Mouse (Mus musculus) hindbrain, postnatal 0 days (tissue): ENCODE measurements at regions not wholly inside any gene's neighbourhood (a gene's known extent, or its start where the extent isn't known, plus 50 kb on each side); places are given as distances from the start of the nearest gene placed in this dataset.
A peak's percentile ranks its signal among the peaks of the same experiment; 100 is the strongest.

Experiments used
- ATAC-seq: fragments of 200-750 bp; cut with Nextera tagmentation; 2 replicates; pipeline ENCODE4 v1.8.0; 2017; ENCODE audit warnings: mild to moderate bottlenecking, moderate TSS enrichment, moderate library complexity
- DNase-seq: peaks from one replicate; pipeline ENCODE4 v3.0.0-alpha.2; 2015; ENCODE audit warnings: low spot score
- H3K27ac ChIP-seq: fragments of 300-500 bp; sonication (generic); 2 replicates; pipeline ENCODE4 v1.5.1; 2014; ENCODE audit warnings: mild to moderate bottlenecking
- H3K27me3 ChIP-seq: fragments of 300-500 bp; sonication (generic); 2 replicates; pipeline ENCODE4 v1.6.1; 2014; ENCODE audit warnings: low read length, mixed read lengths; ENCODE audit not compliant: insufficient read depth
- H3K36me3 ChIP-seq: fragments of 300-500 bp; sonication (generic); 2 replicates; pipeline ENCODE4 v1.6.1; 2014; ENCODE audit warnings: low read length, mixed read lengths; ENCODE audit not compliant: insufficient read depth
- H3K4me1 ChIP-seq: fragments of 300-500 bp; sonication (generic); 2 replicates; pipeline ENCODE4 v1.6.1; 2014; ENCODE audit warnings: antibody characterized with exemption, low read length, mixed read lengths; ENCODE audit not compliant: insufficient read depth
- H3K4me2 ChIP-seq: fragments of 300-500 bp; sonication (generic); 2 replicates; pipeline ENCODE4 v1.6.1; 2014; ENCODE audit warnings: low read depth, mild to moderate bottlenecking, low read length, moderate library complexity, mixed read lengths
- H3K4me3 ChIP-seq: fragments of 300-500 bp; sonication (generic); 2 replicates; pipeline ENCODE4 v1.5.1; 2014; ENCODE audit warnings: low read length
- H3K9ac ChIP-seq: fragments of 300-500 bp; sonication (generic); replicated peaks from 2 replicates; pipeline ENCODE4 v1.6.1; 2014; ENCODE audit warnings: mild to moderate bottlenecking, low read length, moderate library complexity, mixed read lengths
- H3K9me3 ChIP-seq: fragments of 300-500 bp; sonication (generic); 2 replicates; pipeline ENCODE4 v1.6.1; 2016; ENCODE audit warnings: low read length, mixed read lengths
- CTCF ChIP-seq: IDR thresholded peaks from 2 replicates; pipeline ENCODE4 v1.5.1; 2016; ENCODE audit warnings: antibody characterized with exemption, control low read depth, low read depth
- WGBS: fragments of 180-500 bp; shearing (Covaris S2); extraction: QIAGEN DNeasy Blood & Tissue Kit; methylation state at CpG from one replicate; pipeline ENCODE4 v1.1.7; 2014; 5-methylcytosine and 5-hydroxymethylcytosine counted together

DNA sequence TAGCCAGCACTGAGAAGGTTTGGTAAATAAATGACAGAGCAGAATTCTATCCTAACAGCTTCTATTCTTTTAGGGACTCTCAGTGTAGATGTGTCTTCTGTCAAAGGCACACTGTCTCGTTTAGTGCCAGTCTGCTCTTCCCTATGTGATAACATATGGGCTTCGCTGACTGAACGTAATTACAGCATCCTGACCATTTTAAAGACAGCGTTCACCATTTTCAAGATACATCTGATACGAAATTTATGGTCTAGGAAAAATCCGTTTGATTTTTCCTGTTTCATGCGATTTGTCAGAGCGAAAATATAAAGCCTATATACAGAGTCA, 103.4 kb upstream of the Cdh6 start:
- TF ChIP-seq CTCF: no peak
- Histone ChIP-seq H3K36me3 (no peaks in the 10 kb centered on the region), H3K9ac (no peak overlapping the region), H3K4me3 (no peak overlapping the region), H3K4me2 (no peak overlapping the region), H3K27me3 (no peaks in the 10 kb centered on the region), H3K4me1 (no peaks in the 10 kb centered on the region), H3K27ac (no peak overlapping the region), H3K9me3 (no peaks in the 10 kb centered on the region)
- no peak for DNase-seq
- 73% methylated on average over 8 of the region's 8 CpGs for WGBS
- no peak for ATAC-seq

- Histone ChIP-seq H3K4me2 (no peak overlapping the region), H3K9ac (no peak overlapping the region), H3K27ac (no peak overlapping the region), H3K4me1 (no peaks in the 10 kb centered on the region), H3K4me3 (no peak overlapping the region), H3K27me3 (no peaks in the 10 kb centered on the region), H3K9me3 (no peaks in the 10 kb centered on the region), H3K36me3 (no peaks in the 10 kb centered on the region)
- 49% methylated on average over 5 of the region's 5 CpGs for WGBS
- ATAC-seq (no peak), DNase-seq (no peak)
- no peak for TF ChIP-seq CTCF
Observed at GRCm38 (mm10) chr15:13276225-13276908, 102.9 kb upstream of the Cdh6 start.

DNA sequence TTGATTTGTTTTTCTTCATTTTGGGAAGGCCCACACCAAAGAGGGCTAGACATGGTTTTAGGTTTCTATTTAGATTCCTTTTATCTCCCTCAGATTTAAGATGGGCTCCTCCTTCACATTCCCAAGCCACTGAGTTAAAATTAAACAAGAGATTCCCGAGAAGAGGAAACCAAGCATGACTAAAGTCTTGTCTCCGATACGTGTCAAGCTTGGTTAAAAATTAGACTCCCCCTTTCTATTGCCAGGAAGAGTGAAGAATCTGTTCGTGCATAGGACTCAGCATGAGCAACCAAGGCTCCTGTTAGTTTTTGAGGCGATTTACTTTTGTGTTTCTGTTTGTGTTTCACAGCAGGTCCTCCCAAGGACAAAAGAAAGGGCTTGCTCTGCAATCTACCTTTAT, 101.9 kb upstream of the Cdh6 start:
- Histone ChIP-seq H3K9me3 (no peaks in the 10 kb centered on the region), H3K4me2 (no peak overlapping the region), H3K4me1 (no peaks in the 10 kb centered on the region), H3K9ac (no peak overlapping the region), H3K4me3 (no peak overlapping the region), H3K27ac (no peak overlapping the region), H3K36me3 (no peaks in the 10 kb centered on the region), H3K27me3 (no peaks in the 10 kb centered on the region)
- DNase-seq (no peak), ATAC-seq (no peak)
- no peak for TF ChIP-seq CTCF
- WGBS: 22% methylated on average over 5 of the region's 5 CpGs

DNA sequence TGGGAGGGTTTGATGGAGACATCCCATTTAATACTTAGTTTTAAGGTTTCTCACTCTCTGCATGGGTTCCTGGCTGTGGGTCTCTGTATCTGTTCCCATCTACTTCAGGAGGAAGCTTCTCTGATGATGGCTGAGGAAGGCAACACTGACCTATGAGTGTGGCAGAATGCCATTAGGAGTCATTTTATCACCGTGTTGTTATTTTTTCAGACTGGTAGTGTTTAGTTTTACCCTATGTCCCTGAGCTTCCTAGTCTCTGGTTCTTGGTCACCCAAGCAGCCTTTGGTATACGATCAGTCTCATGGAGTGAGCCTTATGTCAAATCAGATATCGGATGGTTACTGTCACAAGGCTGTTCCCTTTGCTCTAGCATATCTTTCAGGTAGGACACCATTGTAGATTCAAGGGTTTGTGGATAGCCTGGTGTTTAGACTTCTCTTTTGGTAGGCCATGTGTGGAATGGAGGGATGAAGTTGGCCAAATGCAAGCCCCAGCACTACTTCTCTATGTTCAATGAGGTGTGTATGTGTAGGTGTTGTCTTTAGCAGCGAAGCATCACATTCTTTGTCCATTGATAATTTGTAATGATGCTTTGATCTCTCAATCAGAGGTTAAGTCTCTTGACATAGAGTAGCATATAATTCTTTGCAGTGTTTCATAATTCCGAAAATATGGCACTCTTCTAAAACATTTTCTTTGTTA, 101.0 kb upstream of the Cdh6 start:
- DNase-seq: no peak
- H3K4me3 ChIP-seq: no peak overlapping the region
- ATAC-seq: no peak
- no peaks in the 10 kb centered on the region for H3K4me1 ChIP-seq
- H3K27ac ChIP-seq: no peak overlapping the region
- no peaks in the 10 kb centered on the region for H3K36me3 ChIP-seq
- H3K4me2 ChIP-seq: no peak overlapping the region
- no peaks in the 10 kb centered on the region for H3K9me3 ChIP-seq
- H3K9ac ChIP-seq: no peak overlapping the region
- TF ChIP-seq CTCF: no peak
- no peaks in the 10 kb centered on the region for H3K27me3 ChIP-seq
- WGBS: 88% methylated on average over 5 of the region's 5 CpGs

DNA sequence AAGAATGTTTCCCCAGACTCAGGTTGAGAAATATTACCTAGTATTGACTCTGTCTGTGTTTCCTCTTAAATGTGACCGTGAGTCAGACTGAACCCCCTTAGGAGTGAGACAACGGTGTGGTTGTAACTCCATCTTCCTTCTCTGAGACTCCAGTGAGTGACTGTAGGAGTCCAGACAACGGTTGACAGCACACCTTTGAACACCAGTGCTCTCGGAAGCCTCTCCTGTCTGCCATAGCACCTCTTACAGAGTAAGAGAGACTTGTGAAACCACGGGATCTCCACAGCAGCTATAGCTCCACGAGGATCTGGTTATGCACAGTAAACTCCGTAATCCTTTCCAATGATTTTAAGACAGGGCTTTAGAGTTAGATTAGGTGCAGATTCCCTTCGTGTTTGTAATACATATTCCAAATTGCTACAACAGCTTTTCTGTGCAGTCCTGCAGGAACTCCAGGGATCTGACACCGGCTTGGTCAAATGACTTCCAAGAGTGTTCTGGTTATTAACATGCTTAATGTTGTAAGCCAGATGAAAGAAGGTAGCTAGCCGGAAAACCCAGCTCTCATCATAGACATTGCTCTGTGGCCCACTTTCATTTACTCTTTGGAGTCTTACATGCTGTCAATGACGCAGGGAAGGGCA, 72.7 kb upstream of the Cdh6 start:
- no peak for ATAC-seq
- H3K27ac ChIP-seq: no peak overlapping the region
- no peak for DNase-seq

GRCm38 (mm10) chr15:13244306-13244705, 70.8 kb upstream of the Cdh6 start:
- no peak for TF ChIP-seq CTCF
- H3K27ac ChIP-seq: no peak overlapping the region
- H3K9ac ChIP-seq: no peak overlapping the region
- H3K4me1 ChIP-seq: no peaks in the 10 kb centered on the region
- 27% methylated on average over 14 of the region's 14 CpGs for WGBS
- H3K4me3 ChIP-seq: no peak overlapping the region
- no peaks in the 10 kb centered on the region for H3K27me3 ChIP-seq
- H3K9me3 ChIP-seq: no peaks in the 10 kb centered on the region
- H3K36me3 ChIP-seq: no peaks in the 10 kb centered on the region
- no peak for ATAC-seq
- no peak for DNase-seq
- H3K4me2 ChIP-seq: peak overlapping the region; percentile 21; the same call in 1 of the 2 replicates

More for the DNA sequence above, 72.7 kb upstream of the Cdh6 start:
- Histone ChIP-seq H3K9me3 (no peaks in the 10 kb centered on the region), H3K9ac (no peak overlapping the region), H3K4me1 (no peaks in the 10 kb centered on the region), H3K4me2 (no peak overlapping the region), H3K27me3 (no peaks in the 10 kb centered on the region), H3K36me3 (no peaks in the 10 kb centered on the region), H3K4me3 (no peak overlapping the region)
- 87% methylated on average over 11 of the region's 11 CpGs for WGBS
- TF ChIP-seq CTCF: no peak

- TF ChIP-seq CTCF: no peak
- no peak for DNase-seq
- no peak for ATAC-seq
- no peaks in the 10 kb centered on the region for H3K27me3 ChIP-seq
- no peaks in the 10 kb centered on the region for H3K4me1 ChIP-seq
- H3K36me3 ChIP-seq: no peaks in the 10 kb centered on the region
- H3K27ac ChIP-seq: no peak overlapping the region
- H3K9me3 ChIP-seq: no peaks in the 10 kb centered on the region
- no peak overlapping the region for H3K4me2 ChIP-seq
- WGBS: 68% methylated on average over 4 of the region's 4 CpGs
- no peak overlapping the region for H3K9ac ChIP-seq
- no peak overlapping the region for H3K4me3 ChIP-seq
Observed at GRCm38 (mm10) chr15:13243561-13243960, 70.1 kb upstream of the Cdh6 start.
